Mouse (Mus musculus) cerebellum, adult 8-10 months (tissue): ENCODE data around the gene Tango2.

ENCODE experiments used
- DNase-seq: peaks from one replicate; pipeline ENCODE4 v3.0.0; 2022

Tango2 gene

GRCm38 (mm10) chr16:18252736-18253135, 95.2 kb downstream of the Tango2 start:
- no peak for DNase-seq

DNA sequence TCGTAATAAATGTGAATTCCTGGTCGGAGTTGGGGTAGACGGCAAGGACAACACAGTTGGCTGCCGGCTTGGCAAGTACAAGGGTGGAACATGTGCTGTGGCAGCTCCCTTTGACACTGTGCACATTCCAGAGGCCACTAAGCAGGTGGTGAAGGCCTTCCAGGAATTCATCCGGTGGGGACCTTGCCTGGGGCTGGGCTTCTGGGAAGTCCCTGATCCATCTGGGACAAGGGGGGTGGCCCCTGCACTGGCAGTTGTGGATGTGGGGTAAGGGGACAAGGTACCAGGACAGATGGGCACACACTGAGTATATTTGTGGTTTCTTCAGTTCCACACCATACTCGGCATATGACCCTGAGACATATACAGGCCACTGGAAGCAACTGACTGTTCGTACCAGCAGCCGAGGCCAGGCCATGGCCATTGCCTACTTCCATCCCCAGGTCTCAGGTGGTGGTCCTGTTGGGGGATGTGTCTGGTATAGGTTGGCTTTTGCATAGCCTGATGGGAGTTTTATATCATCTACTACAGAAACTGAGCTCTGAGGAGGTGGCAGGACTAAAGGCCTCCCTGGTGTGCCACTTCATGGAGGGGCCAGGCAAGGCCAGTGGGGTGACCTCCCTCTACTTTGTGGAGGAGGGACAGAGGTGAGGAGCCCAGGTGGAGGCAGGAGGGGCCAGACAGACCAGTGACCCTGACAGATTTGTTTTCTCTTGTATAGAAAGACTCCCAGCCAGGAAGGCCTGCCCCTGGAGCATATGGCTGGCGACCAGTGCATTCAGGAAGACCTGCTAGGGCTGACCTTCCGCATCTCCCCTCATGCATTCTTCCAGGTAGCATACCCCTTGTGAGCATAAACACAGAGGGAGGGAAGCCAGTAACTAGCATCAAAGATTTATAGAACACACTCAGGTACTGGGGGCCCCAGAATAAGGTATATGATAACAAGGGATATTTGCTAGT, 96.8 kb downstream of the Tango2 start:
- DNase-seq = no peak
